Mouse (Mus musculus): ENCODE data around the gene Tbc1d2. TPM values are rescaled to one million over a fixed set of nuclear protein-coding genes. Genes with fewer than 3 reads are reported as not detected.
"Not testable (repeated sequence)": the region's sequence is repeated elsewhere in the genome, so short reads cannot be mapped to it uniquely, and the experiment has no call there.

Tbc1d2 gene
- polyA plus RNA-seq, 1 experiment from 2014 or later: 3.5 TPM

DNA sequence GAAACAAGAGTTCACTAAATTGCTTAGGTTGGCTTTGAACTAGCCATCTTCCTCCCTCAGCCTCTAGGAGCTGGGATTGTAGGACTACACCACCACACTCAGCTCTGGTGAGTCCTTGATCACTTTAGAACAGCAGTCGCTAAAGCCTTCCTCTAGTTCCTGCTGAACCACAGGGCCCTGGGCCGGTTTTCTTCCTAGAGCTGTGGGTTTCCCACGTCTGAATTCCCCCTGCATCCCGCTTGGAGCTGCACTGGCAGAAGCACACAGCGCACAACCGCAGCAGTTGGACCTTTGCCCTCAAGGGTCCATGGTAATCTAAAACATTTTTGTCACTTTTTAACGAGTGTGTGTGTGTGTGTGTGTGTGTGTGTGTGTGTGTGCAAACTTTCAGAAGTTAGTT, 47.3 kb downstream of the Tbc1d2 start:
- Histone ChIP-seq H3K27ac (ENCODE audit: low read depth) (no peak overlapping the region), H3K9ac (no peak overlapping the region), H3K4me3 (ENCODE audit: low read depth, low read length) (no peak overlapping the region), H3K4me1 (ENCODE audit: insufficient read depth) (no peaks in the 10 kb centered on the region), H3K9me3 (ENCODE audit: low read depth, low read length) (no peaks in the 10 kb centered on the region), H3K27me3 (ENCODE audit: insufficient read depth, low read length) (peaks cover 33% of the 10 kb centered on the region), H3K36me3 (ENCODE audit: insufficient read depth) (no peaks in the 10 kb centered on the region), H3K4me2 (no peak overlapping the region)
- ATAC-seq (ENCODE audit: insufficient read depth) (no peak), DNase-seq (no peak)
- TF ChIP-seq CTCF (IDR thresholded peaks at IDR 0.05; ENCODE audit: low read depth): no peak
- WGBS: 51% methylated on average over 7 of the region's 7 CpGs

GRCm38 (mm10) chr4:46601844-46602423, 48.1 kb downstream of the Tbc1d2 start, which contains the start of gene Coro2a:
TSS of gene Coro2a (minus strand) at chr4:46602202.
- peaks cover 35% of the 10 kb centered on the region for H3K27me3 ChIP-seq (ENCODE audit: insufficient read depth, low read length)
- peak; percentile 60 for ATAC-seq (ENCODE audit: insufficient read depth)
- DNase-seq: peak; percentile 88

DNA sequence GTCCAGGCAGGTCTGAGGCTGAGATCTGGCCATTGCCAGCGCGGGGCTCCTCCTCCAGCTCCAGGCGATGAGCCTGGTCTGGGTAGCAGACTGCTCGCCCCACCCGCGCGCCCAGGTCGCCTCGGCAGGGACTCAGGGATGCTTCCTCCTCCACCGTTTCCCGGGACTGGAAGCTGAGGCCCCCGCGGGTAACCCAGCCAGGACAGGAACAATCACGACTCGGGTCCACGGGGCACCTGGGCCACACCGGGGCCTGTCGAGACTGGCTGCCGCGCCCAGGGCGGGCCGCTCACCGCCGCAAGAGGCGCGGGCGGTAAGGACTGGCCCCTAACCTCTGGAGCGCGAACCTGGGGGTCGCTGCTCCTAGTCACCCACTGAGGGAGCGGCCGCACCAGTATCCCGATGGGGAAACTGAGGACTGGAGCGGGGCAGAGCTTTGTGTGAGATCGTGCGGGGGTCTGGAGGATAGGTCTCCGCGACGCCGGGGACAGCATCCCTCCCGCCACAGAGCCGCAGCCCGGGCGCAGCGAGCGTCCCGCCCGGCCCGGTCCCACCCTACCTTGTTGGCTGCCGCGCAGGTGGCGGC, 48.7 kb downstream of the Tbc1d2 start:
- Histone ChIP-seq H3K27me3 (ENCODE audit: insufficient read depth, low read length) (peaks cover 35% of the 10 kb centered on the region), H3K4me3 (ENCODE audit: low read depth, low read length) (peak overlapping the region; percentile 52), H3K4me2 (peak overlapping the region; percentile 98), H3K4me1 (ENCODE audit: insufficient read depth) (no peaks in the 10 kb centered on the region), H3K9ac (peak overlapping the region; percentile 52), H3K9me3 (ENCODE audit: low read depth, low read length) (no peaks in the 10 kb centered on the region), H3K36me3 (ENCODE audit: insufficient read depth) (no peaks in the 10 kb centered on the region), H3K27ac (ENCODE audit: low read depth) (no peak overlapping the region)
- DNase-seq: peak; percentile 11
- ATAC-seq (ENCODE audit: insufficient read depth): peak; percentile 18; the same call in 1 of the 2 replicates
- TF ChIP-seq CTCF (IDR thresholded peaks at IDR 0.05; ENCODE audit: low read depth): no peak
- WGBS: under 1% methylated on average over 40 of the region's 52 CpGs

More at GRCm38 (mm10) chr4:46601844-46602423, 48.1 kb downstream of the Tbc1d2 start, which contains the start of gene Coro2a:
- Histone ChIP-seq H3K27ac (ENCODE audit: low read depth) (no peak within 1 kb of the TSS), H3K4me2 (peak within 1 kb of the TSS; percentile 98), H3K9me3 (ENCODE audit: low read depth, low read length) (no peaks in the 10 kb centered on the region), H3K9ac (peak within 1 kb of the TSS; percentile 52), H3K36me3 (ENCODE audit: insufficient read depth) (no peaks in the 10 kb centered on the region), H3K4me3 (ENCODE audit: low read depth, low read length) (peak within 1 kb of the TSS; percentile 52), H3K4me1 (ENCODE audit: insufficient read depth) (no peaks in the 10 kb centered on the region)
- peak; percentile 95 for TF ChIP-seq CTCF (IDR thresholded peaks at IDR 0.05; ENCODE audit: low read depth)
- whole genome bisulfite sequencing: 2% methylated on average over 53 of the region's 66 CpGs

GRCm38 (mm10) chr4:46600473-46601257, 49.3 kb downstream of the Tbc1d2 start:
- Histone ChIP-seq H3K27me3 (ENCODE audit: insufficient read depth, low read length) (peaks cover 35% of the 10 kb centered on the region), H3K4me2 (peak overlapping the region; percentile 98), H3K9ac (no peak overlapping the region), H3K4me1 (ENCODE audit: insufficient read depth) (no peaks in the 10 kb centered on the region), H3K9me3 (ENCODE audit: low read depth, low read length) (no peaks in the 10 kb centered on the region), H3K4me3 (ENCODE audit: low read depth, low read length) (peak overlapping the region; percentile 52), H3K36me3 (ENCODE audit: insufficient read depth) (no peaks in the 10 kb centered on the region), H3K27ac (ENCODE audit: low read depth) (no peak overlapping the region)
- WGBS: 37% methylated on average over 20 of the region's 20 CpGs
- no peak for TF ChIP-seq CTCF (IDR thresholded peaks at IDR 0.05; ENCODE audit: low read depth)
- DNase-seq (no peak), ATAC-seq (ENCODE audit: insufficient read depth) (0 out of 2 replicates have a peak, but pooled peaks have one; percentile 2)

- not testable (repeated sequence) for H3K4me3 ChIP-seq (ENCODE audit: low read depth, low read length)
- peaks cover 35% of the 10 kb centered on the region for H3K27me3 ChIP-seq (ENCODE audit: insufficient read depth, low read length)
These were observed 50.4 kb downstream of the Tbc1d2 start for GRCm38 (mm10) chr4:46599609-46600008.

DNA sequence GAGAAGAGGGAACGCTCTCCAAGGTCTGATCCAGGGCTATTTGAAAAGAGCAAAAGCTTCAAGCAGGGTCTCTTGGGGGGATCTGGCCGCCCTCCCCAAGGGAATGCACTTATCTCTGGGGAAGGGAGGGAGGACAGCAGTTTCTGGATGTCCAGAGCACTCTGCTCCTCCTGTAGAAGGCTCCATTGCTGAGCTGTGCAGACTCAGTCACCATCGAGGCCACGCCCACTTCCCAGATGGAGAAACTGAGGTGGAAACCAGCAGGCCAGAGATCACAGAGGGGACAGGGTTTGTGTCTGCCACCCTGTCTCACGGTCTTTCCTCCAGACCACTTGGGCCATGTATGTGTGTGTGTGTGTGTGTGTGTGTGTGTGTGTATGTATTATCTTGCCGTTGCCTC, 51.0 kb downstream of the Tbc1d2 start:
- no peak overlapping the region for H3K4me2 ChIP-seq
- WGBS: 68% methylated on average over 6 of the region's 6 CpGs
- ATAC-seq (ENCODE audit: insufficient read depth): no peak
- H3K4me1 ChIP-seq (ENCODE audit: insufficient read depth): no peaks in the 10 kb centered on the region
- peaks cover 35% of the 10 kb centered on the region for H3K27me3 ChIP-seq (ENCODE audit: insufficient read depth, low read length)
- no peak for DNase-seq
- H3K36me3 ChIP-seq (ENCODE audit: insufficient read depth): no peaks in the 10 kb centered on the region
- H3K27ac ChIP-seq (ENCODE audit: low read depth): no peak overlapping the region
- no peak for TF ChIP-seq CTCF (IDR thresholded peaks at IDR 0.05; ENCODE audit: low read depth)
- no peak overlapping the region for H3K9ac ChIP-seq
- H3K9me3 ChIP-seq (ENCODE audit: low read depth, low read length): no peaks in the 10 kb centered on the region
- no peak overlapping the region for H3K4me3 ChIP-seq (ENCODE audit: low read depth, low read length)

More at GRCm38 (mm10) chr4:46599609-46600008, 50.4 kb downstream of the Tbc1d2 start:
- not testable (repeated sequence) for H3K4me1 ChIP-seq (ENCODE audit: insufficient read depth); DNase-seq; H3K27ac ChIP-seq (ENCODE audit: low read depth); H3K36me3 ChIP-seq (ENCODE audit: insufficient read depth); ATAC-seq (ENCODE audit: insufficient read depth); H3K4me2 ChIP-seq; H3K9ac ChIP-seq; H3K9me3 ChIP-seq (ENCODE audit: low read depth, low read length)
- WGBS: 79% methylated on average over 11 of the region's 12 CpGs

DNA sequence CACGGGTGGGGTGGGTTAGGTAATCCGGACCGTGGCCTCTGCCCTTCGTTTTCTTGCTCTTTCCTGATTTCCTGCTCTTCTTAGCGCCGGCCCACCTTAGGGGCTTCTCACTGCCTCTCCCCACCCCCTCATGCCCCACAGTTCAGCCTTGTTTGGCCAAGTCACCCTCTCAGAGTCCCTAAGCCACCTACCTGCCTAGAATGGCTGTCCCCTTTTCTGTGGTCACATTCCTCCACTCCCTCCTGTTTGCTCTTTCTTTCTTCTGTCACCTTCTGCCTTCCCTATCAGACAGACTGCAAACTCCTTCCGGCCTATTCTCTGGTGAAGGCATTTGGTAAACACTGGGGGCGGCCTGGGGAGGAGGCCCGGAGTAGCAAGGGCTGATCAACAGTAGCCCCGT, 51.9 kb downstream of the Tbc1d2 start:
- DNase-seq: no peak
- H3K9me3 ChIP-seq (ENCODE audit: low read depth, low read length): no peaks in the 10 kb centered on the region
- no peak overlapping the region for H3K9ac ChIP-seq
- H3K4me1 ChIP-seq (ENCODE audit: insufficient read depth): no peaks in the 10 kb centered on the region
- no peak overlapping the region for H3K27ac ChIP-seq (ENCODE audit: low read depth)
- no peaks in the 10 kb centered on the region for H3K36me3 ChIP-seq (ENCODE audit: insufficient read depth)
- WGBS: 34% methylated on average over 10 of the region's 10 CpGs
- H3K27me3 ChIP-seq (ENCODE audit: insufficient read depth, low read length): peaks cover 34% of the 10 kb centered on the region
- no peak for TF ChIP-seq CTCF (IDR thresholded peaks at IDR 0.05; ENCODE audit: low read depth)
- H3K4me2 ChIP-seq: no peak overlapping the region
- no peak overlapping the region for H3K4me3 ChIP-seq (ENCODE audit: low read depth, low read length)
- no peak for ATAC-seq (ENCODE audit: insufficient read depth)

Measured in lung, embryonic 14.5 days (tissue).